In genomic region chr5:92435025-92435584, GRCm38 (mm10) we compare ENCODE assay signal across 8 mouse cellular contexts. TPM values are rescaled to one million over a fixed set of nuclear protein-coding genes. Genes with fewer than 3 reads are reported as not detected.
A peak's percentile ranks its signal among the peaks of the same experiment; 100 is the strongest.
DNase-seq lines count a peak whose midpoint lies in the region; ATAC-seq and TF ChIP-seq lines count a peak whose summit lies in the region.

Gene Nup54 (minus strand): TSS chr5:92435219.

- no peak for TF ChIP-seq RAD21 in MEL (IDR thresholded peaks at IDR 0.05; ENCODE audit: low read depth, low read length)

- peak within 1 kb of the TSS; percentile 73 to 93 for H3K4me3 ChIP-seq in MEL (ENCODE audit: control insufficient read depth in 1 of 2, insufficient read depth in 1 of 2, low read depth in 2 of 2, low read length in 2 of 2)
- H3K4me3 ChIP-seq in cerebellum, adult 2 months (replicated peaks; ENCODE audit: insufficient read depth, low read depth, low read length): peak within 1 kb of the TSS; percentile 76
- H3K4me3 ChIP-seq in forebrain, postnatal 0 days (ENCODE audit: low read depth, low read length): peak within 1 kb of the TSS; percentile 82
- peak within 1 kb of the TSS; percentile 68 for H3K4me3 ChIP-seq in lung, embryonic 15.5 days

- ATAC-seq in forebrain, postnatal 0 days: peak; percentile 100
- peak; percentile 100 for ATAC-seq in lung, embryonic 15.5 days (ENCODE audit: borderline replicate concordance, extremely low read depth, low FRiP score, low TSS enrichment)

- peak; percentile 99 for DNase-seq in MEL (ENCODE audit: low read depth, low spot score)
- peak; percentile 96 to 97 for DNase-seq in cerebellum, adult 2 months
- DNase-seq in forebrain, postnatal 0 days: peak; percentile 97
- peak; percentile 96 for DNase-seq in heart, postnatal 4 days
- peak; percentile 96 to 97 for DNase-seq in layer of hippocampus, adult 8-10 months (ENCODE audit: low spot score in 2 of 2)
- peak; percentile 93 for DNase-seq in ovary, adult 18-20 months (ENCODE audit: low spot score)
- peak; percentile 91 for DNase-seq in thymus, postnatal 0 days (ENCODE audit: low spot score)

- peak within 1 kb of the TSS; percentile 78 for H3K27ac ChIP-seq in MEL (ENCODE audit: control insufficient read depth, low read depth, low read length)
- no peak within 1 kb of the TSS for H3K27ac ChIP-seq in cerebellum, adult 2 months (ENCODE audit: insufficient read depth, low read length)
- H3K27ac ChIP-seq in forebrain, postnatal 0 days (ENCODE audit: low read depth, low read length): peak within 1 kb of the TSS; percentile 86
- peak within 1 kb of the TSS; percentile 87 for H3K27ac ChIP-seq in lung, embryonic 15.5 days

- H3K4me1 ChIP-seq in MEL (ENCODE audit: control insufficient read depth in 1 of 2, insufficient read depth in 2 of 2, low read length in 2 of 2): peaks cover 13 to 22% of the 10 kb centered on the region in 2 experiments
- H3K4me1 ChIP-seq in cerebellum, adult 2 months (ENCODE audit: control insufficient read depth, insufficient read depth, low read length): no peaks in the 10 kb centered on the region
- H3K4me1 ChIP-seq in forebrain, postnatal 0 days (ENCODE audit: insufficient read depth): no peaks in the 10 kb centered on the region
- H3K4me1 ChIP-seq in lung, embryonic 15.5 days: peaks cover 15% of the 10 kb centered on the region

- peaks cover 35% of the 10 kb centered on the region for H3K79me2 ChIP-seq in MEL (ENCODE audit: control insufficient read depth, insufficient read depth, low read length, poor library complexity)

- peak within 1 kb of the TSS; percentile 93 for H3K9ac ChIP-seq in MEL (ENCODE audit: control insufficient read depth, low read depth, low read length, poor library complexity, severe bottlenecking)
- H3K9ac ChIP-seq in forebrain, postnatal 0 days: peak within 1 kb of the TSS; percentile 86
- peak within 1 kb of the TSS; percentile 98 for H3K9ac ChIP-seq in lung, embryonic 15.5 days

- TF ChIP-seq EP300 in MEL (IDR thresholded peaks at IDR 0.05; ENCODE audit: low read depth in 1 of 2, low read length in 2 of 2): peak in 1 of 2 experiments; percentile 63; a peak in 2 of 4 replicates

- no peaks in the 10 kb centered on the region for H3K27me3 ChIP-seq in MEL (ENCODE audit: control insufficient read depth in 1 of 2, insufficient read depth in 2 of 2, low read length in 2 of 2)
- no peaks in the 10 kb centered on the region for H3K27me3 ChIP-seq in cerebellum, adult 2 months (ENCODE audit: control insufficient read depth, insufficient read depth, low read length)
- H3K27me3 ChIP-seq in forebrain, postnatal 0 days (ENCODE audit: insufficient read depth, low read length): no peaks in the 10 kb centered on the region
- H3K27me3 ChIP-seq in lung, embryonic 15.5 days: no peaks in the 10 kb centered on the region

- H3K36me3 ChIP-seq in MEL (ENCODE audit: control insufficient read depth in 1 of 2, insufficient read depth in 2 of 2, low read length in 2 of 2): peaks cover under 1 to 31% of the 10 kb centered on the region in 2 experiments; a peak in 3 of 4 replicates
- no peaks in the 10 kb centered on the region for H3K36me3 ChIP-seq in forebrain, postnatal 0 days (ENCODE audit: insufficient read depth)
- no peaks in the 10 kb centered on the region for H3K36me3 ChIP-seq in lung, embryonic 15.5 days

- TF ChIP-seq POLR2A in MEL (IDR thresholded peaks at IDR 0.05; ENCODE audit: control insufficient read depth in 1 of 2, insufficient read depth in 1 of 2, low read depth in 1 of 2, low read length in 2 of 2, poor library complexity in 1 of 2): peak; percentile 83 to 94
- TF ChIP-seq POLR2A in cerebellum, adult 2 months (IDR thresholded peaks at IDR 0.05; ENCODE audit: borderline replicate concordance, insufficient read depth, low read length): peak; percentile 81

- 0% methylated on average over 34 of the region's 34 CpGs for whole genome bisulfite sequencing in cerebellum, adult 2 months
- WGBS in forebrain, postnatal 0 days: under 1% methylated on average over 34 of the region's 34 CpGs
- WGBS in lung, embryonic 15.5 days: 1% methylated on average over 34 of the region's 34 CpGs

- TF ChIP-seq CTCF in MEL (IDR thresholded peaks at IDR 0.05 in 2 of 3, conservative IDR thresholded peaks at IDR 0.05 in 1 of 3; ENCODE audit: control insufficient read depth in 1 of 3, insufficient read depth in 1 of 3, low read depth in 2 of 3, low read length in 3 of 3, poor library complexity in 1 of 3, severe bottlenecking in 1 of 3): 0 out of 6 replicates have a peak, but pooled peaks of 1 of the 3 experiments have one; percentile 13
- no peak for TF ChIP-seq CTCF in cerebellum, adult 2 months (IDR thresholded peaks at IDR 0.05; ENCODE audit: borderline replicate concordance, insufficient read depth, low read depth, low read length)
- TF ChIP-seq CTCF in forebrain, postnatal 0 days (IDR thresholded peaks at IDR 0.05; ENCODE audit: low read depth): no peak

- peak within 1 kb of the TSS; percentile 90 for H3K4me2 ChIP-seq in forebrain, postnatal 0 days (ENCODE audit: low read depth)
- peak within 1 kb of the TSS; percentile 84 for H3K4me2 ChIP-seq in lung, embryonic 15.5 days

- no peaks in the 10 kb centered on the region for H3K9me3 ChIP-seq in MEL (replicated peaks; ENCODE audit: insufficient read depth, low read length)
- H3K9me3 ChIP-seq in forebrain, postnatal 0 days (ENCODE audit: low read length): no peaks in the 10 kb centered on the region
- H3K9me3 ChIP-seq in lung, embryonic 15.5 days: no peaks in the 10 kb centered on the region

TF ChIP-seq in MEL, 35 proteins besides CTCF, POLR2A, EP300 and RAD21 (continues in another document):
- peak; percentile 72; the same call in 1 of the 2 replicates for TF ChIP-seq POLR2AphosphoS5 (IDR thresholded peaks at IDR 0.05; ENCODE audit: borderline replicate concordance, low read depth, low read length)
- TF ChIP-seq USF2 (IDR thresholded peaks at IDR 0.05; ENCODE audit: borderline replicate concordance in 1 of 2, insufficient read depth in 1 of 2, low read depth in 1 of 2, low read length in 2 of 2): 0 out of 4 replicates have a peak, but pooled peaks of 1 of the 2 experiments have one; percentile 14
- peak; percentile 94 for TF ChIP-seq HCFC1 (IDR thresholded peaks at IDR 0.05; ENCODE audit: low read depth, low read length)
- TF ChIP-seq ZMIZ1 (IDR thresholded peaks at IDR 0.05; ENCODE audit: low read depth, low read length): peak; percentile 23
- TF ChIP-seq UBTF (IDR thresholded peaks at IDR 0.05; ENCODE audit: borderline replicate concordance, insufficient read depth, low read depth, low read length): no peak
- TF ChIP-seq SIN3A (IDR thresholded peaks at IDR 0.05; ENCODE audit: low read length): peak; percentile 96
- no peak for TF ChIP-seq GABPA (IDR thresholded peaks at IDR 0.05; ENCODE audit: low read depth, low read length)
- TF ChIP-seq MEF2A (IDR thresholded peaks at IDR 0.05; ENCODE audit: extremely low read depth, insufficient replicate concordance, low read depth, low read length, poor library complexity, severe bottlenecking): no peak
- peak; percentile 93 for TF ChIP-seq MAX (IDR thresholded peaks at IDR 0.05; ENCODE audit: low read length)
- TF ChIP-seq NELFE (IDR thresholded peaks at IDR 0.05; ENCODE audit: low read depth, low read length): peak; percentile 92
- TF ChIP-seq SMC3 (IDR thresholded peaks at IDR 0.05; ENCODE audit: low read depth, low read length): no peak
- TF ChIP-seq ZNF384 (IDR thresholded peaks at IDR 0.05; ENCODE audit: low read depth, low read length): no peak
- TF ChIP-seq POLR2AphosphoS2 (IDR thresholded peaks at IDR 0.05; ENCODE audit: low read length): peak; percentile 61; the same call in 1 of the 2 replicates
- TF ChIP-seq ZC3H11A (IDR thresholded peaks at IDR 0.05; ENCODE audit: low read depth, low read length): no peak
- peak; percentile 90 for TF ChIP-seq TBP (IDR thresholded peaks at IDR 0.05; ENCODE audit: low read depth, low read length)
- TF ChIP-seq MXI1 (IDR thresholded peaks at IDR 0.05; ENCODE audit: low read depth, low read length): peak; percentile 97
- 0 out of 2 replicates have a peak, but pooled peaks have one; percentile 27 for TF ChIP-seq BHLHE40 (IDR thresholded peaks at IDR 0.05; ENCODE audit: borderline replicate concordance, low read depth, low read length)
- no peak; the same call in 1 of the 2 replicates for TF ChIP-seq KAT2A (conservative IDR thresholded peaks at IDR 0.05; ENCODE audit: low read depth, low read length)
- TF ChIP-seq ELF1 (IDR thresholded peaks at IDR 0.05; ENCODE audit: low read depth, low read length): peak; percentile 93
- TF ChIP-seq USF1 (IDR thresholded peaks at IDR 0.05; ENCODE audit: low read depth, low read length): peak; percentile 94
- TF ChIP-seq ETS1 (IDR thresholded peaks at IDR 0.05; ENCODE audit: low read depth, low read length): peak; percentile 83
- 0 out of 2 replicates have a peak, but pooled peaks have one; percentile 29 for TF ChIP-seq CHD1 (IDR thresholded peaks at IDR 0.05; ENCODE audit: low read depth, low read length)
- no peak for TF ChIP-seq ZKSCAN1 (IDR thresholded peaks at IDR 0.05; ENCODE audit: low read depth, low read length)
- TF ChIP-seq MYB (IDR thresholded peaks at IDR 0.05; ENCODE audit: low read depth, low read length): no peak
- peak; percentile 49; the same call in 1 of the 2 replicates for TF ChIP-seq RCOR1 (IDR thresholded peaks at IDR 0.05; ENCODE audit: low read depth, low read length)
- TF ChIP-seq NRF1 (IDR thresholded peaks at IDR 0.05; ENCODE audit: insufficient read depth, low read depth, low read length, poor library complexity, severe bottlenecking): 0 out of 2 replicates have a peak, but pooled peaks have one; percentile 28
- TF ChIP-seq GATA1 (IDR thresholded peaks at IDR 0.05; ENCODE audit: low read depth, low read length): 0 out of 2 replicates have a peak, but pooled peaks have one; percentile 6
- peak; percentile 22; the same call in 1 of the 2 replicates for TF ChIP-seq TAL1 (IDR thresholded peaks at IDR 0.05; ENCODE audit: low read length)
- TF ChIP-seq CHD2 (IDR thresholded peaks at IDR 0.05; ENCODE audit: low read length): no peak

RNA-seq across cellular contexts. Expression of gene Nup54, which starts in this region (rescaled TPM):
- 60.4 and 67.5 TPM in 2 replicates for total RNA-seq in MEL (2012; rRNA removed)
- 100 to 1,000 TPM in 1 of 2 experiments, not detected in 1; 106 TPM for polyA plus RNA-seq in MEL (2012; ENCODE audit: insufficient read depth in 1 of 2, insufficient read length in 2 of 2, low read depth in 1 of 2, low replicate concordance in 2 of 2, missing spikeins in 1 of 2)
- 33.0 and 36.9 TPM in 2 replicates for polyA plus RNA-seq in cerebellum, adult 2 months (2012; rRNA removed)
- total RNA-seq in forebrain, postnatal 0 days (2014; rRNA removed): 80.1 and 94.5 TPM in 2 replicates
- polyA plus RNA-seq in forebrain, postnatal 0 days (2015; fragmentation: Nextera tagmentation; extraction: Ambion mirVana): 35.1 and 43.7 TPM in 2 replicates
- total RNA-seq in heart, postnatal 4 days (2021): 10 to 100 TPM; 29.0 to 29.2 TPM
- 10 to 100 TPM; 30.5 to 41.7 (median 35.3) TPM for total RNA-seq in layer of hippocampus, adult 8-10 months (2022)
- polyA plus RNA-seq in lung, embryonic 15.5 days (2015; fragmentation: Nextera tagmentation; extraction: Ambion mirVana): 55.7 and 56.8 TPM in 2 replicates
- polyA plus RNA-seq in thymus, postnatal 0 days (2015; fragmentation: Nextera tagmentation; extraction: Ambion mirVana): 44.2 and 44.6 TPM in 2 replicates
